Mouse (Mus musculus) midbrain, embryonic 14.5 days (tissue): ENCODE data around the gene Gm21663. TPM values are rescaled to one million over a fixed set of nuclear protein-coding genes. Genes with fewer than 3 reads are reported as not detected.
"Not testable (repeated sequence)": the region's sequence is repeated elsewhere in the genome, so short reads cannot be mapped to it uniquely, and the experiment has no call there.

ENCODE experiments used
- ATAC-seq: fragments of 200-750 bp; cut with Nextera tagmentation; 2 replicates; pipeline ENCODE4 v1.8.0; 2017; ENCODE audit warnings: moderate number of reproducible peaks, moderate library complexity; ENCODE audit not compliant: low FRiP score, low TSS enrichment
- DNase-seq: peaks from one replicate; pipeline ENCODE4 v3.0.0-alpha.2; 2015
- H3K27ac ChIP-seq: fragments of 300-500 bp; sonication (generic); replicated peaks from 2 replicates; pipeline ENCODE4 v1.5.1; 2014; ENCODE audit warnings: mild to moderate bottlenecking, low read depth, low read length, moderate library complexity
- H3K27me3 ChIP-seq: fragments of 300-500 bp; sonication (generic); 2 replicates; pipeline ENCODE4 v1.6.1; 2014; ENCODE audit warnings: low read length, control low read depth, mixed read lengths; ENCODE audit not compliant: control insufficient read depth, insufficient read depth
- H3K36me3 ChIP-seq: fragments of 300-500 bp; sonication (generic); 2 replicates; pipeline ENCODE4 v1.6.1; 2014; ENCODE audit warnings: low read length, control low read depth; ENCODE audit not compliant: control insufficient read depth, insufficient read depth
- H3K4me1 ChIP-seq: fragments of 300-500 bp; sonication (generic); 2 replicates; pipeline ENCODE4 v1.6.1; 2014; ENCODE audit warnings: mild to moderate bottlenecking, antibody characterized with exemption, low read length, control low read depth; ENCODE audit not compliant: control insufficient read depth, insufficient read depth
- H3K4me2 ChIP-seq: fragments of 300-500 bp; sonication (generic); 2 replicates; pipeline ENCODE4 v1.6.1; 2014; ENCODE audit warnings: mild to moderate bottlenecking, low read length, moderate library complexity
- H3K4me3 ChIP-seq: fragments of 300-500 bp; sonication (generic); replicated peaks from 2 replicates; pipeline ENCODE4 v1.5.1; 2014; ENCODE audit warnings: low read depth, low read length
- H3K9ac ChIP-seq: fragments of 300-500 bp; sonication (generic); replicated peaks from 2 replicates; pipeline ENCODE4 v1.6.1; 2014; ENCODE audit warnings: mild to moderate bottlenecking, low read length, moderate library complexity
- H3K9me3 ChIP-seq: fragments of 300-500 bp; sonication (generic); 2 replicates; pipeline ENCODE4 v1.6.1; 2016; ENCODE audit warnings: low read length, control low read depth, mixed read lengths; ENCODE audit not compliant: control insufficient read depth
- WGBS: fragments of 180-500 bp; shearing (Covaris S2); extraction: QIAGEN DNeasy Blood & Tissue Kit; methylation state at CpG from one replicate; pipeline ENCODE4 v1.1.7; 2014; 5-methylcytosine and 5-hydroxymethylcytosine counted together
- polyA plus RNA-seq: library from polyadenylated mRNA; unstranded; fragments of >200 nt; fragmentation: Nextera tagmentation; extraction: Ambion mirVana; gene quantifications from 2 replicates; pipeline ENCODE4 v1.2.1, GENCODE M21; 2014

Gene Gm21663
- polyA plus RNA-seq: not detected in 2 replicates

- not testable (repeated sequence) for ATAC-seq, H3K9ac ChIP-seq, DNase-seq, H3K4me2 ChIP-seq, H3K9me3 ChIP-seq, H3K4me3 ChIP-seq, H3K27ac ChIP-seq, H3K36me3 ChIP-seq, H3K4me1 ChIP-seq, H3K27me3 ChIP-seq
- WGBS: 52% methylated on average over 2 of the region's 2 CpGs
Observed at GRCm38 (mm10) chr5:25942281-25942680, at the start of gene Gm21663. Gene Gm21663 (minus strand): TSS chr5:25942381.

GRCm38 (mm10) chr5:25988550-25988949, 46.4 kb upstream of the Gm21663 start, which contains the start of gene Gm21698:
Gene Gm21698 (minus strand): TSS chr5:25988650.
- no CpG with 5 or more reads among the region's 3 CpGs for WGBS
- H3K27ac ChIP-seq, DNase-seq, H3K9me3 ChIP-seq, H3K27me3 ChIP-seq, H3K9ac ChIP-seq, ATAC-seq, H3K4me3 ChIP-seq, H3K4me1 ChIP-seq, H3K4me2 ChIP-seq, H3K36me3 ChIP-seq: not testable (repeated sequence)

- not testable (repeated sequence) for H3K4me2 ChIP-seq, H3K27ac ChIP-seq, H3K9ac ChIP-seq, H3K36me3 ChIP-seq, H3K4me1 ChIP-seq, H3K27me3 ChIP-seq, DNase-seq, H3K9me3 ChIP-seq, ATAC-seq, H3K4me3 ChIP-seq
- no CpG with 5 or more reads among the region's 2 CpGs for WGBS
Observed at GRCm38 (mm10) chr5:25972563-25972962, 30.4 kb upstream of the Gm21663 start, which contains the start of gene Gm21680. Gene Gm21680 (minus strand): TSS chr5:25972663.

- not testable (repeated sequence) for H3K27ac ChIP-seq, H3K36me3 ChIP-seq, H3K4me3 ChIP-seq, H3K9ac ChIP-seq, H3K9me3 ChIP-seq, DNase-seq, H3K4me1 ChIP-seq, ATAC-seq, H3K27me3 ChIP-seq
- WGBS: 59% methylated on average over 16 of the region's 17 CpGs
- peak overlapping the region; percentile 39; the same call in 1 of the 2 replicates for H3K4me2 ChIP-seq
Observed at GRCm38 (mm10) chr5:25957050-25957449, 14.9 kb upstream of the Gm21663 start.

- Histone ChIP-seq H3K4me3 (peak overlapping the region; percentile 18; the same call in 1 of the 2 replicates), H3K4me2 (peak overlapping the region; percentile 39)
- WGBS: 35% methylated on average over 32 of the region's 32 CpGs
- H3K9ac ChIP-seq, H3K9me3 ChIP-seq, H3K27me3 ChIP-seq, H3K27ac ChIP-seq, H3K4me1 ChIP-seq, H3K36me3 ChIP-seq: not testable (repeated sequence)
- ATAC-seq: 0 out of 2 replicates have a peak, but pooled peaks have one; percentile 50
- DNase-seq: peak; percentile 47
Observed at GRCm38 (mm10) chr5:25956611-25957010, 14.4 kb upstream of the Gm21663 start.

GRCm38 (mm10) chr5:25954317-25954716, 12.1 kb upstream of the Gm21663 start, which contains the start of gene Gm21671:
Gene Gm21671 (minus strand): TSS chr5:25954417.
- not testable (repeated sequence) for H3K4me2 ChIP-seq, H3K4me1 ChIP-seq, H3K27ac ChIP-seq, H3K36me3 ChIP-seq, ATAC-seq, H3K27me3 ChIP-seq, DNase-seq, H3K9ac ChIP-seq, H3K4me3 ChIP-seq, H3K9me3 ChIP-seq
- 85% methylated on average over 2 of the region's 2 CpGs for WGBS

GRCm38 (mm10) chr5:25945391-25945790, 3.2 kb upstream of the Gm21663 start:
- H3K4me1 ChIP-seq, H3K36me3 ChIP-seq, H3K27me3 ChIP-seq, H3K4me3 ChIP-seq, H3K27ac ChIP-seq, ATAC-seq, H3K4me2 ChIP-seq, H3K9me3 ChIP-seq, H3K9ac ChIP-seq, DNase-seq: not testable (repeated sequence)
- 88% methylated on average over 2 of the region's 2 CpGs for WGBS

GRCm38 (mm10) chr5:25891321-25891720, 50.9 kb downstream of the Gm21663 start:
- no peak for DNase-seq
- no peak for ATAC-seq

GRCm38 (mm10) chr5:25889746-25890382, 52.3 kb downstream of the Gm21663 start:
- 53% methylated on average over 3 of the region's 3 CpGs for WGBS

More at GRCm38 (mm10) chr5:25891321-25891720, 50.9 kb downstream of the Gm21663 start:
- Histone ChIP-seq H3K4me1 (no peaks in the 10 kb centered on the region), H3K36me3 (no peaks in the 10 kb centered on the region), H3K9ac (no peak overlapping the region), H3K4me2 (no peak overlapping the region), H3K4me3 (no peak overlapping the region), H3K27me3 (no peaks in the 10 kb centered on the region), H3K9me3 (no peaks in the 10 kb centered on the region), H3K27ac (no peak overlapping the region)
- WGBS: 80% methylated on average over 1 of the region's 1 CpGs

More at GRCm38 (mm10) chr5:25889746-25890382, 52.3 kb downstream of the Gm21663 start:
- H3K27me3 ChIP-seq: no peaks in the 10 kb centered on the region
- no peak overlapping the region for H3K4me3 ChIP-seq
- no peak overlapping the region for H3K9ac ChIP-seq
- no peaks in the 10 kb centered on the region for H3K36me3 ChIP-seq
- 0 out of 2 replicates have a peak, but pooled peaks cover 1% of the 10 kb centered on the region for H3K9me3 ChIP-seq
- H3K4me2 ChIP-seq: no peak overlapping the region
- no peaks in the 10 kb centered on the region for H3K4me1 ChIP-seq
- DNase-seq: no peak
- H3K27ac ChIP-seq: no peak overlapping the region
- ATAC-seq: no peak
